Mouse (Mus musculus): ENCODE results near the gene Olfr476. TPM values are rescaled to one million over a fixed set of nuclear protein-coding genes. Genes with fewer than 3 reads are reported as not detected.

Gene Olfr476
- polyA plus RNA-seq (2012; ENCODE audit: low replicate concordance) = not detected in 2 replicates

DNA sequence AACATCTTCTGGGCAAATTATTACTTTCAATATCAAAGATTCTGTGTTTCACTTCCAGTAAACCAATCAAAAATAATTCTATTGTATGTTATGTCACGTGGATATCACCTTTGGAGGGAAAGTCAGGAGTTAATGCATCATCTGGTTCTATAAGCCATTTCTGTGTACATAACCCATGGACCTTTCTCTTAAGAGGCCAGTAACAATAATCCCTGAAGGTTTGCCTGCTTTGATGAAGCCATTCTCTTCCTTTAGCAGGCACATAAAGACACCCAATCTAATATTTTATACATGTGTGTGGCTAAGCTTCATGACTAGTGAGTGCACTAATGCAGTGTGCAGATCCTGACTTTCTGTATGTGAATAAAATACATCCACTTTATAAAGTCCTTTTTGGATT is at the start of gene Olfr476:
Gene Olfr476, plus strand, starts transcription at position 301 of the 400 bp plus-strand sequence.

GRCm38 (mm10) chr7:107930146-107930545 is 34.5 kb upstream of the Olfr476 start, which contains the start of gene Olfr473:
Gene Olfr473 (plus strand): TSS chr7:107930446.

DNA sequence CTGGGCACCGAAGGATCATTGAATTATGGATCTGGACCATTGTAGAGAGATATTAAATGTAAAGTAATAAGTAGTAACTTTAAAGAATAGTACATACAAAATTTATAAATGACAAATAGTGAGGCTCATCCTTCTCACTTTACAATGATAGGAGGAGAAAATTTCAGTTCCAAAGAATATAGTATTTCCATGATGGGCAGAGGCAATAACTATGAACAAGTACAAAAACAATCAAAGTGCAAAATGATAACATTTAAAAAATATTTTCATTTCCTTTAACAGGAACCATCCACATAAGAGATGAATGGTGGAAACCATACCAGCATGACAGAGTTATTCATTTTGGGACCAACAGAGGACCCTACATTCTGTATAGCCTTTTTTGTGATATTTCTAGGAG is 10.3 kb upstream of the Olfr476 start, which contains the start of gene Olfr474:
Gene Olfr474, plus strand, starts transcription at position 301 of the 400 bp plus-strand sequence.

DNA sequence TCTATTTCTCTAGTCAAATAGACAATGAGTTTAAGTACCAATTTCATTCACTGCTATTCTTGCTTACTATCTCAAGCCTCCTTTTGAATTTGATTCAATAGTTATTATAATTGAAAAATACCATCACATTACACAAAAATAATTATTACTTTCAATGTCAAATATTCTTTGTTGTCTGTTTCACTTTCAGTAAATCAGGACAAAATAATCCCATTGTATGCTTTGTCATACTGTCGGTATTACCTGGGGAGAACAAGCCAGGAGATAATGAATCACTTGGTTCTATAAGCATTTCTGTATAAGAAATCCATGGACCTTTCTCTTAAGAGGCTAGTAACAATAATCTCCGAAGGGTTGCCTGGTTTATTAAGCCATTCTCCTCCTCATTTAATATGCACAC is 21.8 kb downstream of the Olfr476 start, which contains the start of gene Olfr477:
Gene Olfr477, plus strand, starts transcription at position 301 of the 400 bp plus-strand sequence.

Other genes starting within 250 kb of the Olfr476 start
- 0.06 TPM in 1 of 2 replicates, not detected in the other for gene Cyb5r2, start 206.8 kb upstream of the Olfr476 start, polyA plus RNA-seq (2012; ENCODE audit: low replicate concordance)
- gene Ovch2, start 163.6 kb upstream of the Olfr476 start, polyA plus RNA-seq (2012; ENCODE audit: low replicate concordance) = not detected in 2 replicates
- gene Olfr467, start 152.5 kb upstream of the Olfr476 start, polyA plus RNA-seq (2012; ENCODE audit: low replicate concordance) = not detected in 2 replicates
- gene Olfr469, start 139.3 kb upstream of the Olfr476 start, polyA plus RNA-seq (2012; ENCODE audit: low replicate concordance) = not detected in 2 replicates
- gene Olfr470, start 117.3 kb upstream of the Olfr476 start, polyA plus RNA-seq (2012; ENCODE audit: low replicate concordance) = not detected in 2 replicates
- gene Olfr472, start 66.9 kb upstream of the Olfr476 start, polyA plus RNA-seq (2012; ENCODE audit: low replicate concordance) = not detected in 2 replicates
- not detected in 2 replicates for gene Olfr473, start 34.4 kb upstream of the Olfr476 start, polyA plus RNA-seq (2012; ENCODE audit: low replicate concordance)
- not detected in 2 replicates for gene Olfr474, start 10.2 kb upstream of the Olfr476 start, polyA plus RNA-seq (2012; ENCODE audit: low replicate concordance)
- gene Olfr477, start 21.9 kb downstream of the Olfr476 start, polyA plus RNA-seq (2012; ENCODE audit: low replicate concordance) = not detected in 2 replicates
- not detected in 2 replicates for gene Olfr478, start 69.2 kb downstream of the Olfr476 start, polyA plus RNA-seq (2012; ENCODE audit: low replicate concordance)
- not detected in 2 replicates for gene Olfr479, start 85.9 kb downstream of the Olfr476 start, polyA plus RNA-seq (2012; ENCODE audit: low replicate concordance)
- gene Olfr480, start 102.5 kb downstream of the Olfr476 start, polyA plus RNA-seq (2012; ENCODE audit: low replicate concordance) = not detected in 2 replicates
- 0.03 TPM in 1 of 2 replicates, not detected in the other for gene Olfr481, start 115.1 kb downstream of the Olfr476 start, polyA plus RNA-seq (2012; ENCODE audit: low replicate concordance)
- gene Olfr482, start 132.8 kb downstream of the Olfr476 start, polyA plus RNA-seq (2012; ENCODE audit: low replicate concordance) = not detected in 2 replicates
- not detected in 2 replicates for gene Olfr483, start 136.0 kb downstream of the Olfr476 start, polyA plus RNA-seq (2012; ENCODE audit: low replicate concordance)
- not detected in 2 replicates for gene Olfr484, start 162.6 kb downstream of the Olfr476 start, polyA plus RNA-seq (2012; ENCODE audit: low replicate concordance)
- gene Olfr485, start 195.1 kb downstream of the Olfr476 start, polyA plus RNA-seq (2012; ENCODE audit: low replicate concordance) = not detected in 2 replicates
- gene Olfr486, start 207.9 kb downstream of the Olfr476 start, polyA plus RNA-seq (2012; ENCODE audit: low replicate concordance) = not detected in 2 replicates
- not detected in 2 replicates for gene Olfr487, start 249.8 kb downstream of the Olfr476 start, polyA plus RNA-seq (2012; ENCODE audit: low replicate concordance)